Mouse (Mus musculus): Measurements from ENCODE around the gene Arhgef7. TPM values are rescaled to one million over a fixed set of nuclear protein-coding genes. Genes with fewer than 3 reads are reported as not detected.

Arhgef7 gene
- polyA plus RNA-seq, 1 experiment from 2014 or later = 9.2 TPM

- ATAC-seq (peak; percentile 66), DNase-seq (no peak)
Measured at GRCm38 (mm10) chr8:11767213-11767840, 39.8 kb downstream of the Arhgef7 start.

GRCm38 (mm10) chr8:11770001-11770400, 42.5 kb downstream of the Arhgef7 start:
- Histone ChIP-seq H3K4me3 (ENCODE audit: low read depth, low read length) (no peak overlapping the region), H3K27me3 (ENCODE audit: insufficient read depth, low read length) (no peaks in the 10 kb centered on the region), H3K36me3 (replicated peaks; ENCODE audit: insufficient read depth, low read length) (no peaks in the 10 kb centered on the region; the same call in 1 of the 2 replicates), H3K9ac (replicated peaks) (no peak overlapping the region), H3K4me2 (ENCODE audit: low read depth, low read length) (no peak overlapping the region), H3K9me3 (ENCODE audit: low read length) (no peaks in the 10 kb centered on the region), H3K27ac (ENCODE audit: low read depth) (no peak overlapping the region), H3K4me1 (ENCODE audit: insufficient read depth) (peaks cover 13% of the 10 kb centered on the region)
- TF ChIP-seq EP300 (IDR thresholded peaks at IDR 0.05; ENCODE audit: low read depth) (no peak), CTCF (IDR thresholded peaks at IDR 0.05; ENCODE audit: low read depth) (no peak)
- no peak for DNase-seq
- WGBS (ENCODE audit: insufficient replicate concordance) = 82% methylated on average over 6 of the region's 6 CpGs
- no peak for ATAC-seq

More at GRCm38 (mm10) chr8:11767213-11767840, 39.8 kb downstream of the Arhgef7 start:
- Histone ChIP-seq H3K4me1 (ENCODE audit: insufficient read depth) (no peaks in the 10 kb centered on the region; the same call in 1 of the 2 replicates), H3K36me3 (replicated peaks; ENCODE audit: insufficient read depth, low read length) (no peaks in the 10 kb centered on the region; the same call in 1 of the 2 replicates), H3K4me3 (ENCODE audit: low read depth, low read length) (no peak overlapping the region), H3K9ac (replicated peaks) (no peak overlapping the region), H3K9me3 (ENCODE audit: low read length) (no peaks in the 10 kb centered on the region), H3K4me2 (ENCODE audit: low read depth, low read length) (no peak overlapping the region), H3K27ac (ENCODE audit: low read depth) (no peak overlapping the region), H3K27me3 (ENCODE audit: insufficient read depth, low read length) (no peaks in the 10 kb centered on the region)
- 58% methylated on average over 5 of the region's 5 CpGs for WGBS (ENCODE audit: insufficient replicate concordance)
- no peak for TF ChIP-seq CTCF (IDR thresholded peaks at IDR 0.05; ENCODE audit: low read depth)
- TF ChIP-seq EP300 (IDR thresholded peaks at IDR 0.05; ENCODE audit: low read depth) = no peak; the same call in 1 of the 2 replicates

GRCm38 (mm10) chr8:11770521-11771080, 43.1 kb downstream of the Arhgef7 start:
- no peak for TF ChIP-seq EP300 (IDR thresholded peaks at IDR 0.05; ENCODE audit: low read depth)
- no peak for TF ChIP-seq CTCF (IDR thresholded peaks at IDR 0.05; ENCODE audit: low read depth)
- H3K4me3 ChIP-seq (ENCODE audit: low read depth, low read length) = no peak overlapping the region
- H3K9me3 ChIP-seq (ENCODE audit: low read length) = no peaks in the 10 kb centered on the region
- H3K4me2 ChIP-seq (ENCODE audit: low read depth, low read length) = no peak overlapping the region
- 83% methylated on average over 7 of the region's 7 CpGs for WGBS (ENCODE audit: insufficient replicate concordance)
- H3K9ac ChIP-seq (replicated peaks) = no peak overlapping the region
- DNase-seq (no peak), ATAC-seq (no peak)
- H3K36me3 ChIP-seq (replicated peaks; ENCODE audit: insufficient read depth, low read length) = no peaks in the 10 kb centered on the region; the same call in 1 of the 2 replicates
- no peaks in the 10 kb centered on the region for H3K27me3 ChIP-seq (ENCODE audit: insufficient read depth, low read length)
- peaks cover 19% of the 10 kb centered on the region for H3K4me1 ChIP-seq (ENCODE audit: insufficient read depth)
- no peak overlapping the region for H3K27ac ChIP-seq (ENCODE audit: low read depth)

- DNase-seq (no peak), ATAC-seq (no peak)
- Histone ChIP-seq H3K9me3 (ENCODE audit: low read length) (no peaks in the 10 kb centered on the region), H3K27ac (ENCODE audit: low read depth) (no peak overlapping the region), H3K4me1 (ENCODE audit: insufficient read depth) (peaks cover 26% of the 10 kb centered on the region), H3K4me3 (ENCODE audit: low read depth, low read length) (no peak overlapping the region), H3K36me3 (replicated peaks; ENCODE audit: insufficient read depth, low read length) (no peaks in the 10 kb centered on the region; the same call in 1 of the 2 replicates), H3K9ac (replicated peaks) (no peak overlapping the region), H3K4me2 (ENCODE audit: low read depth, low read length) (no peak overlapping the region), H3K27me3 (ENCODE audit: insufficient read depth, low read length) (no peaks in the 10 kb centered on the region)
- TF ChIP-seq EP300 (IDR thresholded peaks at IDR 0.05; ENCODE audit: low read depth) = no peak
- TF ChIP-seq CTCF (IDR thresholded peaks at IDR 0.05; ENCODE audit: low read depth) = no peak
- 86% methylated on average over 5 of the region's 5 CpGs for WGBS (ENCODE audit: insufficient replicate concordance)
Measured at GRCm38 (mm10) chr8:11771608-11772007, 44.1 kb downstream of the Arhgef7 start.

- Histone ChIP-seq H3K9me3 (ENCODE audit: low read length) (no peaks in the 10 kb centered on the region), H3K4me2 (ENCODE audit: low read depth, low read length) (no peak overlapping the region), H3K36me3 (replicated peaks; ENCODE audit: insufficient read depth, low read length) (no peaks in the 10 kb centered on the region; the same call in 1 of the 2 replicates), H3K9ac (replicated peaks) (no peak overlapping the region; the same call in 1 of the 2 replicates), H3K4me1 (ENCODE audit: insufficient read depth) (peaks cover 35% of the 10 kb centered on the region), H3K4me3 (ENCODE audit: low read depth, low read length) (no peak overlapping the region), H3K27me3 (ENCODE audit: insufficient read depth, low read length) (no peaks in the 10 kb centered on the region), H3K27ac (ENCODE audit: low read depth) (peak overlapping the region; percentile 55; the same call in 1 of the 2 replicates)
- ATAC-seq (peak; percentile 51), DNase-seq (no peak)
- 46% methylated on average over 17 of the region's 17 CpGs for WGBS (ENCODE audit: insufficient replicate concordance)
- no peak for TF ChIP-seq EP300 (IDR thresholded peaks at IDR 0.05; ENCODE audit: low read depth)
- no peak for TF ChIP-seq CTCF (IDR thresholded peaks at IDR 0.05; ENCODE audit: low read depth)
Measured at GRCm38 (mm10) chr8:11774195-11775076, 46.9 kb downstream of the Arhgef7 start.

- Histone ChIP-seq H3K27me3 (ENCODE audit: insufficient read depth, low read length) (no peaks in the 10 kb centered on the region), H3K27ac (ENCODE audit: low read depth) (no peak overlapping the region), H3K4me3 (ENCODE audit: low read depth, low read length) (no peak overlapping the region), H3K9ac (replicated peaks) (no peak overlapping the region), H3K4me1 (ENCODE audit: insufficient read depth) (peaks cover 38% of the 10 kb centered on the region), H3K36me3 (replicated peaks; ENCODE audit: insufficient read depth, low read length) (no peaks in the 10 kb centered on the region; the same call in 1 of the 2 replicates), H3K9me3 (ENCODE audit: low read length) (no peaks in the 10 kb centered on the region), H3K4me2 (ENCODE audit: low read depth, low read length) (no peak overlapping the region)
- TF ChIP-seq CTCF (IDR thresholded peaks at IDR 0.05; ENCODE audit: low read depth) = no peak
- TF ChIP-seq EP300 (IDR thresholded peaks at IDR 0.05; ENCODE audit: low read depth) = no peak
- DNase-seq (peak; percentile 34), ATAC-seq (peak; percentile 53)
- WGBS (ENCODE audit: insufficient replicate concordance) = 14% methylated on average over 7 of the region's 7 CpGs
Measured at GRCm38 (mm10) chr8:11775889-11776288, 48.4 kb downstream of the Arhgef7 start.
